Mouse (Mus musculus): Measurements from ENCODE around the gene Tob1. TPM values are rescaled to one million over a fixed set of nuclear protein-coding genes. Genes with fewer than 3 reads are reported as not detected.

The Tob1 gene
- polyA plus RNA-seq, 1 experiment from 2014 or later = 28.9 TPM

GRCm38 (mm10) chr11:94189579-94189978 is 21.7 kb upstream of the Tob1 start:
- no peaks in the 10 kb centered on the region for H3K27me3 ChIP-seq (ENCODE audit: control insufficient read depth, insufficient read depth, low read depth, low read length)
- no peak overlapping the region for H3K4me3 ChIP-seq (ENCODE audit: low read length)
- H3K36me3 ChIP-seq (ENCODE audit: control insufficient read depth, insufficient read depth, low read length) = no peaks in the 10 kb centered on the region
- no peak for ATAC-seq (ENCODE audit: low read depth)
- no peak overlapping the region for H3K4me2 ChIP-seq (ENCODE audit: low read depth, low read length)
- H3K9me3 ChIP-seq (ENCODE audit: control insufficient read depth, low read length) = no peaks in the 10 kb centered on the region
- 29% methylated on average over 10 of the region's 10 CpGs for WGBS
- H3K27ac ChIP-seq (ENCODE audit: low read length) = no peak overlapping the region
- H3K4me1 ChIP-seq (replicated peaks; ENCODE audit: control insufficient read depth, insufficient read depth, low read length) = no peaks in the 10 kb centered on the region
- H3K9ac ChIP-seq (ENCODE audit: low read length) = no peak overlapping the region

GRCm38 (mm10) chr11:94190665-94191064 is 20.6 kb upstream of the Tob1 start:
- whole genome bisulfite sequencing = 57% methylated on average over 5 of the region's 5 CpGs
- no peaks in the 10 kb centered on the region for H3K36me3 ChIP-seq (ENCODE audit: control insufficient read depth, insufficient read depth, low read length)
- H3K4me3 ChIP-seq (ENCODE audit: low read length) = no peak overlapping the region
- ATAC-seq (ENCODE audit: low read depth) = no peak
- no peaks in the 10 kb centered on the region for H3K9me3 ChIP-seq (ENCODE audit: control insufficient read depth, low read length)
- H3K27ac ChIP-seq (ENCODE audit: low read length) = no peak overlapping the region
- no peaks in the 10 kb centered on the region for H3K4me1 ChIP-seq (replicated peaks; ENCODE audit: control insufficient read depth, insufficient read depth, low read length)
- H3K4me2 ChIP-seq (ENCODE audit: low read depth, low read length) = no peak overlapping the region
- H3K9ac ChIP-seq (ENCODE audit: low read length) = no peak overlapping the region
- no peaks in the 10 kb centered on the region for H3K27me3 ChIP-seq (ENCODE audit: control insufficient read depth, insufficient read depth, low read depth, low read length)

- Histone ChIP-seq H3K4me2 (ENCODE audit: low read depth, low read length) (no peak overlapping the region), H3K27ac (ENCODE audit: low read length) (no peak overlapping the region), H3K27me3 (ENCODE audit: control insufficient read depth, insufficient read depth, low read depth, low read length) (no peaks in the 10 kb centered on the region), H3K4me1 (replicated peaks; ENCODE audit: control insufficient read depth, insufficient read depth, low read length) (no peaks in the 10 kb centered on the region; the same call in 1 of the 2 replicates), H3K4me3 (ENCODE audit: low read length) (no peak overlapping the region), H3K9ac (ENCODE audit: low read length) (no peak overlapping the region), H3K36me3 (ENCODE audit: control insufficient read depth, insufficient read depth, low read length) (no peaks in the 10 kb centered on the region), H3K9me3 (ENCODE audit: control insufficient read depth, low read length) (no peaks in the 10 kb centered on the region)
- 61% methylated on average over 2 of the region's 2 CpGs for WGBS
- no peak for ATAC-seq (ENCODE audit: low read depth)
Observed at GRCm38 (mm10) chr11:94193109-94193508, 18.1 kb upstream of the Tob1 start.

GRCm38 (mm10) chr11:94196311-94196710 is 14.9 kb upstream of the Tob1 start:
- 69% methylated on average over 3 of the region's 3 CpGs for WGBS
- H3K27me3 ChIP-seq (ENCODE audit: control insufficient read depth, insufficient read depth, low read depth, low read length) = no peaks in the 10 kb centered on the region

GRCm38 (mm10) chr11:94198405-94199146 is 12.7 kb upstream of the Tob1 start:
- Histone ChIP-seq H3K4me3 (ENCODE audit: low read length) (no peak overlapping the region), H3K9ac (ENCODE audit: low read length) (no peak overlapping the region), H3K27ac (ENCODE audit: low read length) (no peak overlapping the region), H3K4me1 (replicated peaks; ENCODE audit: control insufficient read depth, insufficient read depth, low read length) (no peaks in the 10 kb centered on the region; the same call in 1 of the 2 replicates), H3K9me3 (ENCODE audit: control insufficient read depth, low read length) (no peaks in the 10 kb centered on the region), H3K4me2 (ENCODE audit: low read depth, low read length) (no peak overlapping the region), H3K36me3 (ENCODE audit: control insufficient read depth, insufficient read depth, low read length) (no peaks in the 10 kb centered on the region), H3K27me3 (ENCODE audit: control insufficient read depth, insufficient read depth, low read depth, low read length) (no peaks in the 10 kb centered on the region)
- 78% methylated on average over 7 of the region's 7 CpGs for WGBS
- ATAC-seq (ENCODE audit: low read depth) = no peak

More at GRCm38 (mm10) chr11:94196311-94196710, 14.9 kb upstream of the Tob1 start:
- H3K4me3 ChIP-seq (ENCODE audit: low read length) = no peak overlapping the region
- no peaks in the 10 kb centered on the region for H3K9me3 ChIP-seq (ENCODE audit: control insufficient read depth, low read length)
- no peak overlapping the region for H3K4me2 ChIP-seq (ENCODE audit: low read depth, low read length)
- H3K36me3 ChIP-seq (ENCODE audit: control insufficient read depth, insufficient read depth, low read length) = no peaks in the 10 kb centered on the region
- H3K27ac ChIP-seq (ENCODE audit: low read length) = no peak overlapping the region
- no peaks in the 10 kb centered on the region; the same call in 1 of the 2 replicates for H3K4me1 ChIP-seq (replicated peaks; ENCODE audit: control insufficient read depth, insufficient read depth, low read length)
- ATAC-seq (ENCODE audit: low read depth) = no peak
- H3K9ac ChIP-seq (ENCODE audit: low read length) = no peak overlapping the region

GRCm38 (mm10) chr11:94199771-94200170 is 11.5 kb upstream of the Tob1 start:
- 57% methylated on average over 2 of the region's 2 CpGs for WGBS
- Histone ChIP-seq H3K27ac (ENCODE audit: low read length) (no peak overlapping the region), H3K4me2 (ENCODE audit: low read depth, low read length) (no peak overlapping the region), H3K36me3 (ENCODE audit: control insufficient read depth, insufficient read depth, low read length) (no peaks in the 10 kb centered on the region), H3K9ac (ENCODE audit: low read length) (no peak overlapping the region), H3K9me3 (ENCODE audit: control insufficient read depth, low read length) (no peaks in the 10 kb centered on the region), H3K27me3 (ENCODE audit: control insufficient read depth, insufficient read depth, low read depth, low read length) (no peaks in the 10 kb centered on the region), H3K4me1 (replicated peaks; ENCODE audit: control insufficient read depth, insufficient read depth, low read length) (no peaks in the 10 kb centered on the region; the same call in 1 of the 2 replicates), H3K4me3 (ENCODE audit: low read length) (no peak overlapping the region)
- no peak for ATAC-seq (ENCODE audit: low read depth)

GRCm38 (mm10) chr11:94200422-94200821 is 10.8 kb upstream of the Tob1 start:
- Histone ChIP-seq H3K9me3 (ENCODE audit: control insufficient read depth, low read length) (no peaks in the 10 kb centered on the region), H3K4me2 (ENCODE audit: low read depth, low read length) (no peak overlapping the region), H3K4me3 (ENCODE audit: low read length) (no peak overlapping the region), H3K4me1 (replicated peaks; ENCODE audit: control insufficient read depth, insufficient read depth, low read length) (no peaks in the 10 kb centered on the region; the same call in 1 of the 2 replicates), H3K27ac (ENCODE audit: low read length) (no peak overlapping the region), H3K27me3 (ENCODE audit: control insufficient read depth, insufficient read depth, low read depth, low read length) (no peaks in the 10 kb centered on the region), H3K9ac (ENCODE audit: low read length) (no peak overlapping the region), H3K36me3 (ENCODE audit: control insufficient read depth, insufficient read depth, low read length) (no peaks in the 10 kb centered on the region)
- 50% methylated on average over 4 of the region's 4 CpGs for WGBS
- no peak for ATAC-seq (ENCODE audit: low read depth)

GRCm38 (mm10) chr11:94202106-94202505 is 9.1 kb upstream of the Tob1 start:
- H3K9ac ChIP-seq (ENCODE audit: low read length) = no peak overlapping the region
- H3K4me1 ChIP-seq (replicated peaks; ENCODE audit: control insufficient read depth, insufficient read depth, low read length) = no peaks in the 10 kb centered on the region
- H3K9me3 ChIP-seq (ENCODE audit: control insufficient read depth, low read length) = no peaks in the 10 kb centered on the region
- no peaks in the 10 kb centered on the region for H3K27me3 ChIP-seq (ENCODE audit: control insufficient read depth, insufficient read depth, low read depth, low read length)
- no peak for ATAC-seq (ENCODE audit: low read depth)
- no peaks in the 10 kb centered on the region for H3K36me3 ChIP-seq (ENCODE audit: control insufficient read depth, insufficient read depth, low read length)
- no peak overlapping the region for H3K27ac ChIP-seq (ENCODE audit: low read length)
- no peak overlapping the region for H3K4me3 ChIP-seq (ENCODE audit: low read length)
- H3K4me2 ChIP-seq (ENCODE audit: low read depth, low read length) = no peak overlapping the region
- WGBS = 57% methylated on average over 5 of the region's 5 CpGs

GRCm38 (mm10) chr11:94203066-94203465 is 8.2 kb upstream of the Tob1 start:
- Histone ChIP-seq H3K4me3 (ENCODE audit: low read length) (no peak overlapping the region), H3K9me3 (ENCODE audit: control insufficient read depth, low read length) (no peaks in the 10 kb centered on the region), H3K27me3 (ENCODE audit: control insufficient read depth, insufficient read depth, low read depth, low read length) (no peaks in the 10 kb centered on the region), H3K4me2 (ENCODE audit: low read depth, low read length) (no peak overlapping the region), H3K36me3 (ENCODE audit: control insufficient read depth, insufficient read depth, low read length) (no peaks in the 10 kb centered on the region), H3K9ac (ENCODE audit: low read length) (no peak overlapping the region), H3K27ac (ENCODE audit: low read length) (no peak overlapping the region), H3K4me1 (replicated peaks; ENCODE audit: control insufficient read depth, insufficient read depth, low read length) (no peaks in the 10 kb centered on the region)
- ATAC-seq (ENCODE audit: low read depth) = no peak
- 62% methylated on average over 3 of the region's 3 CpGs for WGBS

All from lung, embryonic 16.5 days (tissue).